Mouse (Mus musculus) hindbrain, embryonic 13.5 days (tissue): ENCODE data around the gene Grrp1. TPM values are rescaled to one million over a fixed set of nuclear protein-coding genes. Genes with fewer than 3 reads are reported as not detected.
A peak's percentile ranks its signal among the peaks of the same experiment; 100 is the strongest.
"Not testable (repeated sequence)": the region's sequence is repeated elsewhere in the genome, so short reads cannot be mapped to it uniquely, and the experiment has no call there.

ENCODE experiments used
- ATAC-seq: fragments of 200-750 bp; cut with Nextera tagmentation; 2 replicates; pipeline ENCODE4 v1.8.0; 2017; ENCODE audit warnings: moderate TSS enrichment; ENCODE audit not compliant: low FRiP score
- H3K27ac ChIP-seq: fragments of 300-500 bp; sonication (generic); 2 replicates; pipeline ENCODE4 v1.5.1; 2015; ENCODE audit warnings: inconsistent platforms, mild to moderate bottlenecking, moderate library complexity
- H3K27me3 ChIP-seq: fragments of 300-500 bp; sonication (generic); 2 replicates; pipeline ENCODE4 v1.6.1; 2015; ENCODE audit warnings: mild to moderate bottlenecking, inconsistent platforms
- H3K36me3 ChIP-seq: fragments of 300-500 bp; sonication (generic); 2 replicates; pipeline ENCODE4 v1.6.1; 2015; ENCODE audit warnings: mild to moderate bottlenecking, inconsistent platforms
- H3K4me1 ChIP-seq: fragments of 300-500 bp; sonication (generic); replicated peaks from 2 replicates; pipeline ENCODE4 v1.6.1; 2015; ENCODE audit warnings: inconsistent platforms
- H3K4me2 ChIP-seq: fragments of 300-500 bp; sonication (generic); 2 replicates; pipeline ENCODE4 v1.6.1; 2015; ENCODE audit warnings: inconsistent platforms, mild to moderate bottlenecking, moderate library complexity
- H3K4me3 ChIP-seq: fragments of 300-500 bp; sonication (generic); 2 replicates; pipeline ENCODE4 v1.5.1; 2015; ENCODE audit warnings: mild to moderate bottlenecking, inconsistent platforms
- H3K9ac ChIP-seq: fragments of 300-500 bp; sonication (generic); 2 replicates; pipeline ENCODE4 v1.6.1; 2015; ENCODE audit warnings: mild to moderate bottlenecking, inconsistent platforms
- H3K9me3 ChIP-seq: fragments of 300-500 bp; sonication (generic); 2 replicates; pipeline ENCODE4 v1.6.1; 2016; ENCODE audit warnings: inconsistent platforms
- WGBS: fragments of 180-500 bp; shearing (Covaris S2); methylation state at CpG from one replicate; pipeline ENCODE4 v1.1.7; 2015; 5-methylcytosine and 5-hydroxymethylcytosine counted together
- polyA plus RNA-seq: library from polyadenylated mRNA; unstranded; fragments of >200 nt; fragmentation: Nextera tagmentation; extraction: Ambion mirVana; gene quantifications from 2 replicates; pipeline ENCODE4 v1.2.1, GENCODE M21; 2015

Gene Grrp1
- polyA plus RNA-seq, 1 experiment from 2014 or later = 14.2 TPM

DNA sequence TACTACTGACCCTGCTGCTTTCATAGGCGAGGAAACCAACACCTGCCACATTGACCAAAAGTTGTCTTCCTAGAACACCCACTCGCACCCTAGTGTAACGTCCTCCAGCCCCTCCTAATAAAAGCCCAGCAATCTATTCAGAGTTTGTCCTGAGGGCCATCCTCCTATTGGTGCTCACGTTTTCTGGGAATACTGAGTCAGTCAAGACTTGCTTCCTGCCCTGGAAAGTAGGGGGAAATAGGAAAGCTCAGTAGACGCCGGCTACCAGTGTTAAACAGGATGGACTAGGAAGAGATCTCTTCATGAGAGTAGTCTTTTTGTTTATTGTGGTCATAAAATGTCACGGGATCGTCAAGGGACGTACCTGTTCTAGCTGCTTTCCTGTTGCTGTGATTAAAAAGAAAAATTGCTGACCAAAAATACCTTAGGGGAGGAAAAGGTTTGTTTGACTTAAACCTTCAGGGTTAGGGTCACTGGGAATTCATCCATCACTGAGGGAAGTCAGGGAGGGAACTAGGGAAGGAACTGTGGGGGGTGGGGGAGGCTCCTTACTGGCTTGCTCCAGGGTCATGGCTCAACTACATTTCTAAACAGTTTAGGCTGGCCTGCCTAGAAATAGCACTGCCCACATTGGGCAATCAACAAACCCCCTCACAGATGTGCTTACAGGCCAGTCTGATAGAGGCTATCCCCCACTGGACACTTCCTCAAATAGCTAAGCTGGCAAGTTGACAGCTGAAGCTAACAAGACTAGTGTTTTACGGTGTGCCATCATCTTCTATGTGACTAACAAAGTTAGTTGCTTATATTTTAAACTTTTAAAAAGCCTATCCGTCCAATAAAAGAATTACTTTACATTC is 34.7 kb upstream of the Grrp1 start:
- H3K27ac ChIP-seq = peak overlapping the region; percentile 100
- H3K9ac ChIP-seq = peak overlapping the region; percentile 93
- H3K36me3 ChIP-seq = peaks cover 13% of the 10 kb centered on the region
- H3K27me3 ChIP-seq = peaks cover 14% of the 10 kb centered on the region; the same call in 1 of the 2 replicates
- H3K4me2 ChIP-seq = peak overlapping the region; percentile 77
- WGBS = 47% methylated on average over 11 of the region's 11 CpGs
- no peaks in the 10 kb centered on the region for H3K9me3 ChIP-seq
- peaks cover 25% of the 10 kb centered on the region for H3K4me1 ChIP-seq
- peak overlapping the region; percentile 99 for H3K4me3 ChIP-seq
- no peak for ATAC-seq

DNA sequence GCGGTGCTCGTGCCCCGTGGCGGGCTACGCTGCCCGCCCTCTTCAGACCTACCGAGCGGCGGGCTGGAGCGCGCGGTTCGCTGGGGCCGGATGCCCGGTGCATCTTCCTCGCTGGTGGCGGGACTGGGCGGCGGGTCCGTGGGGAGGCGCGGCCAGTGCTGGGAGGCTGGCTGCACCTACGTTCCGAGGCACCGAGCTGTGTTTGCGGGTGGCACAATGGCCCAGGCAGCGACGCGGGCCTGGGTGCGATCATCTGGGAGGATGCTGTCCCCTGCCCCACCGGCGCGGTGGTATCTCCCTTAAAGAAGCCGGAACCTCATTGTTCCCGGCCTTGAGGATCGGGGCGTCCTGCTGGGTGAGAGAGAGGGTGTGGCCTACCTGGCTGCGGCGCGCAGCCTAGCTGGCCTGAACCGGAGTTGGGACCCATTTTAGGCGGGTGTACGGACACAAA is 33.7 kb upstream of the Grrp1 start, which contains the start of gene Pdik1l:
TSS of gene Pdik1l (minus strand) at position 321 of the 451 bp plus-strand sequence.
- peak; percentile 89 for ATAC-seq
- Histone ChIP-seq H3K27me3 (0 out of 2 replicates have a peak, but pooled peaks cover 4% of the 10 kb centered on the region), H3K9ac (peak within 1 kb of the TSS; percentile 93), H3K9me3 (no peaks in the 10 kb centered on the region), H3K27ac (peak within 1 kb of the TSS; percentile 100), H3K36me3 (peaks cover 23% of the 10 kb centered on the region), H3K4me2 (peak within 1 kb of the TSS; percentile 94), H3K4me1 (peaks cover 25% of the 10 kb centered on the region), H3K4me3 (peak within 1 kb of the TSS; percentile 99)
- 0% methylated on average over 42 of the region's 43 CpGs for WGBS

DNA sequence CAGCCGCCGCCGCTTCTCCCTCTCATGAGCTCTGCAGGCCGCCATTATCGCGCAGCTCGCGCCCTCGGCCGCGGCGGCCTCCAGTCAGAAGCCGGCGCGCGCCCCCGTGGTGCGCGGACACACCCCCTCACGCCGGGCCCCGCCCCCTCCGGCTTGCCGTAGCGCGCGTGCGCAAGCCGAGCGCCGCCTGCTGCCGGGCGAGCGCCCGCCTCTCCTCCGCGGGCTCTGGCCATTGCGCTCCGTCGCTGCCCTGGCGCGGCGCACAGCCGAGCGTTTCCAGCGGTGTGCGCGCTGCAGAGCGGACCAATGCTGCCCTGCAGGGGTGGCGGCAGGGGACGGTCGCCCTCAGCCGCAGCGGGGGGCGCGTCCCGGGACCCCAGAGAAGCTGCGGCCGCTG is 33.3 kb upstream of the Grrp1 start:
- H3K4me3 ChIP-seq = peak overlapping the region; percentile 99
- H3K9me3 ChIP-seq = no peaks in the 10 kb centered on the region
- ATAC-seq = peak; percentile 97
- peaks cover 27% of the 10 kb centered on the region for H3K36me3 ChIP-seq
- peak overlapping the region; percentile 100 for H3K27ac ChIP-seq
- H3K4me2 ChIP-seq = peak overlapping the region; percentile 94
- under 1% methylated on average over 35 of the region's 59 CpGs for WGBS
- peak overlapping the region; percentile 93 for H3K9ac ChIP-seq
- no peaks in the 10 kb centered on the region for H3K27me3 ChIP-seq
- peaks cover 25% of the 10 kb centered on the region for H3K4me1 ChIP-seq

DNA sequence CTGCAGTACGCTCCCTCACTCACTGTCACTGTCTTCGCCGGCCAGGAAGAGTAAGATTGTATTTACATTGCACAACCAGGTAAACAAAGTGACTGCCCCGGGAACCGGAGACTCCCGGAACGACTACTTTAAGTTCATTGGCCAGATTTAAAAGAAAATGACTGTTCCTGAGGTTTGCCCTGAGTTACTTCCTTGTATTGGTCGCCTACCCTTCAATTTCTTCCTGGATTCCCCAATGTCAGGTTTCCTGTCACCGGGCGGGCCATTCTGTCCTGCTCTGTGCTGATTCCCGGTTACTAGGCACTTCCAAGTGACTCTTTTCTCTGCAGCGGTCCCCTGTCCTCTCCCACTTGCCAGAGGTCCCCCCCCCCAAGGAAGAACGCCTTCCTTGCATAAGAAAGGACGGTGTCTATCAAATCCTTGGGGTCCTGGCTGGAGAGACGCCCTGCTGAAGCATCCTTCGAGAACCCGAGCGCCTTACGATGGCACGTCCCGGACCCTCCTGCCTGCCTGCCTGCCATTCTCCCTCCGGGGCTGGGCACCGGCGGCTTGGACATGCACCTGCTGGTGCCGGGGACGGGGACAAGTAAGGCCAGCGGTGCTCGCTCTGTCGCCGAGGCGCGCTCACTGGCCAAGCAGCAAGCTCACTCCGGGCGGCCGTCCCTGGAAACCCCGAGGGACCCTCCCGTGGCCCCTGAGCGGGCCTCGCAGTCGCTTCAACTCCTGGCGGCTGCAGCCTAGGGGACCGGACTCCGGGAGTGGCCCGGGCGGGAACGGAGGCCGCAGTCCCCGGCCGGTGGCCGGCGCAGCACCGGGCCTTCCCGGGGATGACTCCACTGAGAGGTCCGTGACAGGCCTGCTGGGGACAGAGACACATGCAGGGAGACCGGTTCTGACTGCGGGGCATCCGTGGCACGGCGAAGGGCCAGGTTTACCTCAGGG is 32.6 kb upstream of the Grrp1 start:
- Histone ChIP-seq H3K9ac (peak overlapping the region; percentile 93), H3K4me2 (peak overlapping the region; percentile 94), H3K9me3 (no peaks in the 10 kb centered on the region), H3K4me1 (peaks cover 25% of the 10 kb centered on the region), H3K27me3 (no peaks in the 10 kb centered on the region), H3K27ac (peak overlapping the region; percentile 100), H3K4me3 (peak overlapping the region; percentile 99), H3K36me3 (peaks cover 33% of the 10 kb centered on the region)
- WGBS = 3% methylated on average over 59 of the region's 59 CpGs
- peak; percentile 67 for ATAC-seq

DNA sequence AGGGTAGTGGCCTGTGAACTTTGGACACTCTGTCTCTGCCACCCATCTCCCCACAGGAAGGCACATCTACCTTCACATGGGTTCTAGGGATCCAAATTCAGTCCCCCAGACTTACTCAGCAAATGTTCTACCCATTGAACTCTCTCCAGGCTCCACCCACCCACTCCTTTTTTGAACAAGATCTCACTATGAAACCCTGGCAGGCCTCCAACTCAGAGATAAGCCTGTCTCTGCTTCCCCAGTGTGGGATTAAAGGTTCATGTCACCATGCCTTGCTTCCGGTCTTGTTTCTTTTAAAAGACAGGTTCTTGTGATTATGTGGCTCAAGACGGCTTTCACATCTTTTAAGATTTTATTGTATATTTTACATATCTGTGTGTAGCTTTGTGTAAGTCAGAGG is 31.0 kb upstream of the Grrp1 start:
- H3K4me1 ChIP-seq = peaks cover 25% of the 10 kb centered on the region
- no peak for ATAC-seq
- 96% methylated on average over 2 of the region's 2 CpGs for WGBS
- H3K36me3 ChIP-seq = peaks cover 47% of the 10 kb centered on the region
- H3K4me2 ChIP-seq = no peak overlapping the region
- no peak overlapping the region for H3K27ac ChIP-seq
- H3K9me3 ChIP-seq = no peaks in the 10 kb centered on the region
- H3K4me3 ChIP-seq = no peak overlapping the region
- no peak overlapping the region for H3K9ac ChIP-seq
- H3K27me3 ChIP-seq = no peaks in the 10 kb centered on the region

DNA sequence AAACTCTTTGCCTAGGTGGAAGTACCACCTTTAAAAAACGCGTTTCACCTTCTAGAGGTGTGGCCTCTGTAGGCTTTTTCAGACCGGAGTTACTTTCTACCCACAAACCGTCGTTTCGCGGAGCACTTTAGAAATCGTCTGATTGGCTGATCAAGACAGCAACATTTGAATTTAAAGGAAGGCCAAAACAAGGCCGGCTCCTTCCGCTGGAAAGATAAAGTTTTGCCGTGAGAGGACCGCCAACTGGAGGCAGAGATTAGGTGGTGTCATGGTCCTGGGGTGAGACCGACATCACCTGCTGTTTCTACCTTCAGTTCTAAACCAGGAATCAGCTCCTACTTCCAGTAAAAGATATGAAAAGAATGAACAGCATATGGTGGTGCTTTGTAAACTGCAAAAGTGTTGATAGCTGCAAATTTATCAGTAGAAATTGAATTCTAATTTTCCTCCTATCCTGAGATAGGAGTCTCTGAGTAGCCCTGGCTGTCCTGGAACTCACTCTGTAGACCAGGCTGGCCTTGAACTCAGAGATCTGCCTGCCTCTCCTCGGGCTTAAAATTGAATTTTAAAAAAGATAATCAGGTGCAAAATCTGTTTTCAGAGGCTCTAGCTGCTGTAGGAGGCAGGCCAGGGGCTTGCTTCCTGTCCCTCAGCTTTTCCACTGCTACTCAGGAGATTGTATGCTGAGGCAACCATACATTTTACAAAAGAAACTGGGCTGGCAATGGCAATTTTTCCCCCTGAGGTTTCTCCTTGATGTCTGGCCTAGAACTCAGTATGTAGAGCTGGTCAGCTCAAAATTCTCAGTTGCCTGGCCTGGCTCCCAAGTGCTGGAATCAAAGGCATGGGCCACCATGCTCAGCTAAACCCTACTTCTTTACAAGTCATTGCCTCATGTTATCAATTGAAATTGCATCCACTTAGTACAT is 19.8 kb upstream of the Grrp1 start:
- Histone ChIP-seq H3K36me3 (peaks cover 31% of the 10 kb centered on the region), H3K9ac (peak overlapping the region; percentile 35; the same call in 1 of the 2 replicates), H3K27me3 (no peaks in the 10 kb centered on the region), H3K27ac (no peak overlapping the region), H3K4me1 (no peaks in the 10 kb centered on the region), H3K4me3 (no peak overlapping the region), H3K4me2 (no peak overlapping the region), H3K9me3 (no peaks in the 10 kb centered on the region)
- 7% methylated on average over 14 of the region's 14 CpGs for WGBS
- ATAC-seq = no peak

DNA sequence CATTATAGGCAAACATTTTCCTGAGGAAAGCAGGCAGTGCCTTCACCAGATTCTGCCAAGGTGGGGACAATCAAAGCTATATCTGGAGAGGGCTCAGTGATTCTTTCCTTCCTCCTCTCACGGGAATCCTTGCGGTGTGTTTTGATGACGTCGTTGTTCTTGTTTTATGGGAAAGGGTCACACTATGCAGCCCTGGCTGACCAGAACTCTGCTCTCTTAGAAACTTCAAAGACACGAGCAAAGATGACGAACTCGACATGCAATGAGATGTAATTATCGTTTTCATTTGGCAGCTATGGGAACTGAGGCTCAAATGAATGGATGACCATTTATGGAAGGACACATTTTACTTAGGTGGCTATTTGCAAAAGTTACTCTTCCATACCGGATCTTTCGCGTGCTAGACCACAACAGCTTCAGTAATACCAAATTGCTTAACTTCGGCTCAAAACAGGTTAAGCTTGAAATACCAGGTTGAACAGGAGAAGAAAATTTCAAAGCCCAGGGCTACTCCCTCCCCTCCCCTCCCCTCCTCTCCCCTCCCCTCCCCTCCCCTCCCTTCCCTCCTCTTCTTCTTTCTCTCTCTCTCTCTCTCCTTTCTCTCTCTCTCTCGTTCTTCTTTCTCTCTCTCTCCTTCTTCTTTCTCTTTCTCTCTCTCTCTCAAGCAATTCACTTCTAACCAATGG is 19.0 kb upstream of the Grrp1 start:
- Histone ChIP-seq H3K27ac (no peak overlapping the region), H3K4me3 (no peak overlapping the region), H3K27me3 (no peaks in the 10 kb centered on the region), H3K9ac (no peak overlapping the region; the same call in 1 of the 2 replicates), H3K36me3 (peaks cover 25% of the 10 kb centered on the region), H3K4me2 (no peak overlapping the region), H3K4me1 (no peaks in the 10 kb centered on the region), H3K9me3 (no peaks in the 10 kb centered on the region)
- WGBS = 40% methylated on average over 12 of the region's 13 CpGs
- ATAC-seq = no peak

DNA sequence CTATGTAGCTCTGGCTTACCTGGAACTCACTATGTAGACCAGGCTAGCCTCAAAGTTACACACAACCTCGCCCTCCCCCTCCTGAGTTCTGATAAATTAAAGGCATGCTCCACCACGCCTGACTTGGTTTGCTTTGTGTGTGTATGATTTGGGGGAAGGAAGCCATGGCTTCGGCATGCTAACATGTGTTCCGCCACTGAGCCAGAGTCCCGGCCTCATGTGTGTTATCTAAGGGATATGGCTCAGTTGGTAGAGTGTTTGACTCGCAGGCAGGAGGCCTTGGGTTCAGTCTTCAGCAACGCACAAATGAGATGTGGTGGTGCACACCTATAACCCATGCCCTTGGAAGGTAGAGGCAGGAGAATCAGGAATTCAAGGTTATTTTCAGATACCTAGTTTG is 18.1 kb upstream of the Grrp1 start:
- WGBS = 85% methylated on average over 7 of the region's 7 CpGs
- Histone ChIP-seq H3K4me1 (no peaks in the 10 kb centered on the region), H3K27me3 (no peaks in the 10 kb centered on the region), H3K9ac (no peak overlapping the region), H3K4me3 (no peak overlapping the region), H3K4me2 (no peak overlapping the region), H3K36me3 (peaks cover 17% of the 10 kb centered on the region), H3K9me3 (no peaks in the 10 kb centered on the region), H3K27ac (no peak overlapping the region)
- no peak for ATAC-seq

DNA sequence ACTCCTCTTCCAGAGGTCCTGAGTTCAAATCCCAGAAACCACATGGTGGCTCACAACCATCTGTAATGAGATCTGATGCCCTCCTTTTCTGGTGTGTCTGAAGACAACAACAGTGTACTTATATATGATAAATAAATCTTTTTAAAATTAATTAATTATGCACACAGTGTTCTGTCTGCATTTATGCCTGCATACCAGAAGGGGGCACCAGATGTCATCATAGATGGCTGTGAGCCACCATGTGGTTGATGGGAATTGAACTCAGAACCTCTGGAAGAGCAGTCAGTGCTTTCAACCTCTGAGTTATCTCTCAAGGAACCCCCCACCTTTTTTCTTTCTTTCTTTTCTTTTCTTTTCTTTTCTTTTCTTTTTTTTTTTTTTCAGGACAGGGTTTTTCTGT is 15.7 kb upstream of the Grrp1 start:
- ATAC-seq, H3K36me3 ChIP-seq, H3K27ac ChIP-seq, H3K4me3 ChIP-seq, H3K4me1 ChIP-seq, H3K9me3 ChIP-seq, H3K9ac ChIP-seq, H3K27me3 ChIP-seq, H3K4me2 ChIP-seq: not testable (repeated sequence)

DNA sequence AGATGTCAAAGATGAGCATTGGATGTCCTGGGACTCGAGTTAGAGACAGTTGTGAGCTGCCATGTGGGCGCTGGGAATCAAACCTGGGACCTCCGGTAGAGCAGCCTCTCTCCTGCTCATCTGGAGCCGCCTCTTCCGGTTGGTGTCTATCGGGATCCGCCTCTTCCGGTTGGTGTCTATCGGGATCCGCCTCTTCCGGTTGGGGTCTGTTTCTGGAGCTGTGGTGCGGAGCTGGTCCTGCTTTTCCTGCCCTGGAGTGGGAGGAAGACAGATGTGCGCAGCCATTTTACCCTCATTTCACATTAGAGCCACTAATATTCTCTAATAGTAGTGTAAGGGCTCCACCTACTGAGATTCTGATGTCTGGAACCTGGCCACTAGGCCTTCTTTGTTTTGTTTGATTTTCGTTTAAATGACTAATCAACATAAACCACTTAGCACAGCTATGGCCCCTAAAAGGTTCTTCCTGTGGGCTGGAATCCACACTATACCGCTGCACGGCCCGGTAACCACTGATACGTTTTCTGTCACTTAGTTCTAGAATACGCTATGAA is 14.3 kb upstream of the Grrp1 start:
- no peaks in the 10 kb centered on the region for H3K9me3 ChIP-seq
- H3K9ac ChIP-seq = no peak overlapping the region
- H3K4me1 ChIP-seq = no peaks in the 10 kb centered on the region
- no peak overlapping the region for H3K27ac ChIP-seq
- 89% methylated on average over 19 of the region's 19 CpGs for WGBS
- H3K36me3 ChIP-seq = no peaks in the 10 kb centered on the region
- no peak overlapping the region for H3K4me2 ChIP-seq
- H3K27me3 ChIP-seq = no peaks in the 10 kb centered on the region
- no peak for ATAC-seq
- no peak overlapping the region for H3K4me3 ChIP-seq
